Mouse (Mus musculus) heart, postnatal 4 days (tissue): ENCODE results near the gene Cnpy3. TPM values are rescaled to one million over a fixed set of nuclear protein-coding genes. Genes with fewer than 3 reads are reported as not detected.

Experiments
- total RNA-seq, 2 experiments: library from RNA; stranded (reverse); gene quantifications; 2 replicates each; pipeline ENCODE4 v1.2.3; 2021

Gene Cnpy3
- total RNA-seq, 2 experiments from 2014 or later, result 29.4 to 29.7 TPM

Other genes starting within 250 kb of the Cnpy3 start
- gene Cul9, start 205.8 kb downstream of the Cnpy3 start, total RNA-seq, result 10 to 100 TPM; 12.0 to 12.6 TPM
- 100 to 1,000 TPM; 184 to 210 TPM for gene Srf, start 196.0 kb downstream of the Cnpy3 start, total RNA-seq
- 10 to 100 TPM; 34.8 to 36.2 TPM for gene Ptk7, start 122.7 kb downstream of the Cnpy3 start, total RNA-seq
- gene Klc4, start 106.2 kb downstream of the Cnpy3 start, total RNA-seq, result 10 to 100 TPM; 18.9 TPM
- 100 to 1,000 TPM; 107 to 109 TPM for gene Mrpl2, start 106.0 kb downstream of the Cnpy3 start, total RNA-seq
- 10 to 100 TPM; 65.5 to 66.6 TPM for gene Cul7, start 101.9 kb downstream of the Cnpy3 start, total RNA-seq
- 10 to 100 TPM; 16.7 TPM for gene Rrp36, start 77.9 kb downstream of the Cnpy3 start, total RNA-seq
- gene Mea1, start 73.4 kb downstream of the Cnpy3 start, total RNA-seq, result 10 to 100 TPM; 62.9 to 66.8 TPM
- gene Klhdc3, start 71.3 kb downstream of the Cnpy3 start, total RNA-seq, result 100 to 1,000 TPM; 138 to 140 TPM
- gene Ppp2r5d, start 47.1 kb downstream of the Cnpy3 start, total RNA-seq, result 10 to 100 TPM; 41.5 to 42.9 TPM
- 10 to 100 TPM; 12.0 to 14.4 TPM for gene Pex6, start 40.8 kb downstream of the Cnpy3 start, total RNA-seq
- under 1 TPM; 0.55 to 0.74 TPM for gene Gnmt, start 23.0 kb downstream of the Cnpy3 start, total RNA-seq
- gene Ptcra, start 11.5 kb upstream of the Cnpy3 start, total RNA-seq, result not detected
- gene 2310039H08Rik, start 20.4 kb upstream of the Cnpy3 start, total RNA-seq, result 10 to 100 TPM; 28.6 to 29.9 TPM
- gene Rpl7l1, start 30.5 kb upstream of the Cnpy3 start, total RNA-seq, result 10 to 100 TPM; 69.6 to 71.9 TPM
- gene Bicral, start 106.3 kb upstream of the Cnpy3 start, total RNA-seq, result 10 to 100 TPM; 11.8 to 14.0 TPM
- 10 to 100 TPM; 23.5 to 26.2 TPM for gene Tbcc, start 138.5 kb upstream of the Cnpy3 start, total RNA-seq
- not detected for gene Prph2, start 158.2 kb upstream of the Cnpy3 start, total RNA-seq